In the genomic region with DNA sequence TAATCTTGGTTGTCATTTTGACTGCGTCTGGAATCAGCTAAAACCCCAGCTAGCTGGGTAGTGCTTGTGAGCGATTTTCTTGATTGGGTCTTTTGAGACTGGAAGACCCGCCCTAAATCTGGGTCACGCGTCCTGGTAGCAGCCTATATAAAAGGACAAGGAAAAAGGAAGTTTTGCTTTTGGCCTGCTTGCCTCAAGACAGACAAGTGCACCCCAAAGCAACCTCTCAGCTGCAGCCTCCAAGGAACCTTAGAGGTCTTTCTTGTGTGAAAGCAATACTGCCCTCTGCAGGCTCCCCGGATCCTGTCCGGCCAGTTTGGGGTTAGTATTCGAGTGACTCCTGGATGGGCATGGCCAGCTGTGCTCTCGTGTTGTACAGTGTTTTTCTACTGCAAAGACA, we compare ENCODE assay signal across 8 mouse cellular contexts. TPM values are rescaled to one million over a fixed set of nuclear protein-coding genes. Genes with fewer than 3 reads are reported as not detected.
DNase-seq lines count a peak whose midpoint lies in the region; ATAC-seq and TF ChIP-seq lines count a peak whose summit lies in the region.

No protein-coding gene starts in this region.

- H3ac ChIP-seq in myocyte (ENCODE audit: control insufficient read depth, insufficient read length): no peak overlapping the region

- peak; percentile 83 for ATAC-seq in CD4-positive, CD25-positive, alpha-beta regulatory T cell, adult 4 months
- peak; percentile 42; the same call in 1 of the 2 replicates for ATAC-seq in heart, embryonic 14.5 days (ENCODE audit: insufficient number of reproducible peaks, insufficient read depth, low FRiP score, low read depth)
- peak; percentile 69 for ATAC-seq in liver, embryonic 11.5 days (replicated peaks; ENCODE audit: low FRiP score)
- peak; percentile 48; the same call in 1 of the 2 replicates for ATAC-seq in stomach, embryonic 14.5 days (ENCODE audit: insufficient number of reproducible peaks, insufficient read depth, low FRiP score, low read depth)

- no peaks in the 10 kb centered on the region for H3K79me2 ChIP-seq in myocyte (ENCODE audit: control insufficient read depth, insufficient read depth)

- H3K9me3 ChIP-seq in heart, embryonic 14.5 days (ENCODE audit: control insufficient read depth, low read length): no peaks in the 10 kb centered on the region
- H3K9me3 ChIP-seq in liver, embryonic 11.5 days (ENCODE audit: control insufficient read depth, low read length): no peaks in the 10 kb centered on the region
- no peaks in the 10 kb centered on the region for H3K9me3 ChIP-seq in stomach, embryonic 14.5 days (ENCODE audit: control insufficient read depth, low read depth, low read length)

- H3K27me3 ChIP-seq in heart, embryonic 14.5 days (ENCODE audit: control insufficient read depth, insufficient read depth, low read length): no peaks in the 10 kb centered on the region
- H3K27me3 ChIP-seq in liver, embryonic 11.5 days (replicated peaks; ENCODE audit: control insufficient read depth, insufficient read depth, low read length): no peaks in the 10 kb centered on the region; the same call in 1 of the 2 replicates
- no peaks in the 10 kb centered on the region for H3K27me3 ChIP-seq in myocyte (ENCODE audit: control insufficient read depth, insufficient read depth, insufficient read length)
- no peaks in the 10 kb centered on the region for H3K27me3 ChIP-seq in stomach, embryonic 14.5 days (ENCODE audit: control insufficient read depth, insufficient read depth, low read length)

- WGBS in heart, embryonic 14.5 days: 13% methylated on average over 9 of the region's 9 CpGs
- WGBS in liver, embryonic 11.5 days: 10% methylated on average over 9 of the region's 9 CpGs
- 14% methylated on average over 9 of the region's 9 CpGs for WGBS in stomach, embryonic 14.5 days

- H3K4me1 ChIP-seq in heart, embryonic 14.5 days (ENCODE audit: control insufficient read depth in 2 of 2, insufficient read depth in 2 of 2, low read length in 2 of 2): peaks cover 0 to 9% of the 10 kb centered on the region in 2 experiments
- H3K4me1 ChIP-seq in liver, embryonic 11.5 days (replicated peaks; ENCODE audit: control insufficient read depth, insufficient read depth, low read length): peaks cover 4% of the 10 kb centered on the region; the same call in 1 of the 2 replicates
- peaks cover 3% of the 10 kb centered on the region; the same call in 1 of the 2 replicates for H3K4me1 ChIP-seq in stomach, embryonic 14.5 days (ENCODE audit: control insufficient read depth, insufficient read depth, low read length)

- peak; percentile 68 for DNase-seq in c-Kit-negative CD71-positive TER-119-positive erythroid progenitor cells, embryonic 14.5 days (ENCODE audit: low read depth, low spot score)
- DNase-seq in fibroblast of lung, adult 2 months (ENCODE audit: low read depth): peak; percentile 77
- DNase-seq in kidney, postnatal 10 days: peak; percentile 90
- peak; percentile 73 for DNase-seq in liver, embryonic 11.5 days (ENCODE audit: low spot score)

- H3K4me2 ChIP-seq in heart, embryonic 14.5 days (ENCODE audit: low read length): peak overlapping the region; percentile 90
- H3K4me2 ChIP-seq in liver, embryonic 11.5 days: peak overlapping the region; percentile 94
- H3K4me2 ChIP-seq in myocyte (ENCODE audit: low read depth): peak overlapping the region; percentile 86
- peak overlapping the region; percentile 56 for H3K4me2 ChIP-seq in stomach, embryonic 14.5 days (replicated peaks; ENCODE audit: low read depth, low read length)

- TF ChIP-seq POLR2A in myocyte (IDR thresholded peaks at IDR 0.05; ENCODE audit: insufficient read length, low read depth): no peak

- H3K36me3 ChIP-seq in heart, embryonic 14.5 days (ENCODE audit: control insufficient read depth, insufficient read depth, low read length): peaks cover 19% of the 10 kb centered on the region
- H3K36me3 ChIP-seq in liver, embryonic 11.5 days (ENCODE audit: control insufficient read depth, insufficient read depth, low read length): no peaks in the 10 kb centered on the region
- no peaks in the 10 kb centered on the region for H3K36me3 ChIP-seq in myocyte (ENCODE audit: control insufficient read depth, insufficient read depth)
- no peaks in the 10 kb centered on the region for H3K36me3 ChIP-seq in stomach, embryonic 14.5 days (ENCODE audit: control insufficient read depth, insufficient read depth, low read length)

- H3K9ac ChIP-seq in heart, embryonic 14.5 days (ENCODE audit: low read length): peak overlapping the region; percentile 90
- H3K9ac ChIP-seq in liver, embryonic 11.5 days (ENCODE audit: low read depth, low read length): peak overlapping the region; percentile 83
- no peak overlapping the region for H3K9ac ChIP-seq in stomach, embryonic 14.5 days (replicated peaks; ENCODE audit: low read depth, low read length)

- peak overlapping the region in 1 of 2 experiments; percentile 66; a peak in 1 of 4 replicates for H3K27ac ChIP-seq in heart, embryonic 14.5 days (replicated peaks in 1 of 2; ENCODE audit: control insufficient read depth in 1 of 2, insufficient read depth in 1 of 2, low read depth in 2 of 2, low read length in 2 of 2)
- no peak overlapping the region for H3K27ac ChIP-seq in liver, embryonic 11.5 days (ENCODE audit: low read depth, low read length)
- H3K27ac ChIP-seq in stomach, embryonic 14.5 days (ENCODE audit: low read length): no peak overlapping the region

- peak overlapping the region; percentile 58 to 76 for H3K4me3 ChIP-seq in heart, embryonic 14.5 days (ENCODE audit: control insufficient read depth in 1 of 2, insufficient read depth in 1 of 2, low read depth in 1 of 2, low read length in 2 of 2)
- peak overlapping the region; percentile 81 for H3K4me3 ChIP-seq in liver, embryonic 11.5 days (ENCODE audit: low read depth, low read length)
- H3K4me3 ChIP-seq in myocyte: peak overlapping the region; percentile 75
- peak overlapping the region; percentile 60 for H3K4me3 ChIP-seq in stomach, embryonic 14.5 days (ENCODE audit: low read depth, low read length)

TF ChIP-seq in myocyte, 11 proteins besides CTCF, POLR2A, EP300 and RAD21:
- TF ChIP-seq MYOD1 (IDR thresholded peaks at IDR 0.05; ENCODE audit: control insufficient read depth in 1 of 3, insufficient read length in 2 of 3, low read depth in 2 of 3): peak in 2 of 3 experiments; percentile 16 to 42
- TF ChIP-seq CEBPB (IDR thresholded peaks at IDR 0.05; ENCODE audit: insufficient read depth, poor library complexity, severe bottlenecking): no peak
- no peak for TF ChIP-seq E2F4 (IDR thresholded peaks at IDR 0.05; ENCODE audit: insufficient read depth)
- no peak for TF ChIP-seq TCF3 (IDR thresholded peaks at IDR 0.05; ENCODE audit: insufficient read length, low read depth)
- peak; percentile 71 for TF ChIP-seq USF1 (IDR thresholded peaks at IDR 0.05; ENCODE audit: low read depth)
TF ChIP-seq in myocyte: peak in this region for 2.

RNA-seq across cellular contexts. Expression of gene Dtx3l, which starts 0.7 kb away (rescaled TPM):
- polyA plus RNA-seq in CD4-positive, CD25-positive, alpha-beta regulatory T cell, adult 4 months (2017; shearing (Covaris generic)): 10 to 100 TPM; 60.4 to 61.4 TPM
- polyA plus RNA-seq in heart, embryonic 14.5 days (2014; fragmentation: Nextera tagmentation; extraction: Ambion mirVana): 7.0 TPM in 2 replicates
- polyA plus RNA-seq in liver, embryonic 11.5 days (2014; fragmentation: Nextera tagmentation; extraction: Ambion mirVana): 3.2 and 3.8 TPM in 2 replicates
- polyA plus RNA-seq in myocyte (2012; fragmentation: generic; extraction: Trizol): 0.83 TPM
- polyA plus RNA-seq in stomach, embryonic 14.5 days (2014; fragmentation: Nextera tagmentation; extraction: Ambion mirVana): 7.7 and 8.0 TPM in 2 replicates

RNA-seq across cellular contexts. Expression of gene Parp9, which starts 1.4 kb away (rescaled TPM):
- 10 to 100 TPM; 73.8 to 98.6 TPM for polyA plus RNA-seq in CD4-positive, CD25-positive, alpha-beta regulatory T cell, adult 4 months (2017; shearing (Covaris generic))
- 8.4 and 9.9 TPM in 2 replicates for polyA plus RNA-seq in heart, embryonic 14.5 days (2014; fragmentation: Nextera tagmentation; extraction: Ambion mirVana)
- 4.1 and 5.7 TPM in 2 replicates for polyA plus RNA-seq in liver, embryonic 11.5 days (2014; fragmentation: Nextera tagmentation; extraction: Ambion mirVana)
- 1.2 TPM for polyA plus RNA-seq in myocyte (2012; fragmentation: generic; extraction: Trizol)
- polyA plus RNA-seq in stomach, embryonic 14.5 days (2014; fragmentation: Nextera tagmentation; extraction: Ambion mirVana): 6.5 and 8.1 TPM in 2 replicates

RNA-seq across cellular contexts. Expression of gene Kpna1, which starts 38.9 kb away (rescaled TPM):
- 10 to 100 TPM; 42.1 to 46.4 TPM for polyA plus RNA-seq in CD4-positive, CD25-positive, alpha-beta regulatory T cell, adult 4 months (2017; shearing (Covaris generic))
- 46.0 and 49.8 TPM in 2 replicates for polyA plus RNA-seq in heart, embryonic 14.5 days (2014; fragmentation: Nextera tagmentation; extraction: Ambion mirVana)
- 53.6 and 63.6 TPM in 2 replicates for polyA plus RNA-seq in liver, embryonic 11.5 days (2014; fragmentation: Nextera tagmentation; extraction: Ambion mirVana)
- polyA plus RNA-seq in myocyte (2012; fragmentation: generic; extraction: Trizol): 14.8 TPM
- polyA plus RNA-seq in stomach, embryonic 14.5 days (2014; fragmentation: Nextera tagmentation; extraction: Ambion mirVana): 44.1 and 44.5 TPM in 2 replicates
